Mouse (Mus musculus) lung, embryonic 15.5 days (tissue): ENCODE measurements around the gene Scrt2. TPM values are rescaled to one million over a fixed set of nuclear protein-coding genes. Genes with fewer than 3 reads are reported as not detected.
"Not testable (repeated sequence)": the region's sequence is repeated elsewhere in the genome, so short reads cannot be mapped to it uniquely, and the experiment has no call there.

Experiments
- ATAC-seq: fragments of 200-750 bp; cut with Nextera tagmentation; 2 replicates; pipeline ENCODE4 v1.8.0; 2017; ENCODE audit warnings: moderate number of reproducible peaks, borderline replicate concordance; ENCODE audit not compliant: low FRiP score, low TSS enrichment; ENCODE audit errors: extremely low read depth
- H3K27ac ChIP-seq: fragments of 300-500 bp; sonication (generic); 2 replicates; pipeline ENCODE4 v1.5.1; 2015; ENCODE audit warnings: moderate library complexity, mild to moderate bottlenecking, inconsistent platforms
- H3K27me3 ChIP-seq: fragments of 300-500 bp; sonication (generic); 2 replicates; pipeline ENCODE4 v1.6.1; 2015; ENCODE audit warnings: inconsistent platforms
- H3K36me3 ChIP-seq: fragments of 300-500 bp; sonication (generic); 2 replicates; pipeline ENCODE4 v1.6.1; 2015; ENCODE audit warnings: inconsistent platforms
- H3K4me1 ChIP-seq: fragments of 300-500 bp; sonication (generic); 2 replicates; pipeline ENCODE4 v1.6.1; 2015; ENCODE audit warnings: inconsistent platforms
- H3K4me2 ChIP-seq: fragments of 300-500 bp; sonication (generic); 2 replicates; pipeline ENCODE4 v1.6.1; 2015; ENCODE audit warnings: inconsistent platforms, mild to moderate bottlenecking, moderate library complexity
- H3K4me3 ChIP-seq: fragments of 300-500 bp; sonication (generic); 2 replicates; pipeline ENCODE4 v1.5.1; 2015; ENCODE audit warnings: mild to moderate bottlenecking, inconsistent platforms
- H3K9ac ChIP-seq: fragments of 300-500 bp; sonication (generic); 2 replicates; pipeline ENCODE4 v1.6.1; 2015; ENCODE audit warnings: inconsistent platforms
- H3K9me3 ChIP-seq: fragments of 300-500 bp; sonication (generic); 2 replicates; pipeline ENCODE4 v1.6.1; 2016; ENCODE audit warnings: inconsistent platforms
- WGBS: fragments of 180-500 bp; shearing (Covaris S2); methylation state at CpG from one replicate; pipeline ENCODE4 v1.1.7; 2015; 5-methylcytosine and 5-hydroxymethylcytosine counted together
- polyA plus RNA-seq: library from polyadenylated mRNA; unstranded; fragments of >200 nt; fragmentation: Nextera tagmentation; extraction: Ambion mirVana; gene quantifications from 2 replicates; pipeline ENCODE4 v1.2.1, GENCODE M21; 2015

The Scrt2 gene
- polyA plus RNA-seq, 1 experiment from 2014 or later = not detected

DNA sequence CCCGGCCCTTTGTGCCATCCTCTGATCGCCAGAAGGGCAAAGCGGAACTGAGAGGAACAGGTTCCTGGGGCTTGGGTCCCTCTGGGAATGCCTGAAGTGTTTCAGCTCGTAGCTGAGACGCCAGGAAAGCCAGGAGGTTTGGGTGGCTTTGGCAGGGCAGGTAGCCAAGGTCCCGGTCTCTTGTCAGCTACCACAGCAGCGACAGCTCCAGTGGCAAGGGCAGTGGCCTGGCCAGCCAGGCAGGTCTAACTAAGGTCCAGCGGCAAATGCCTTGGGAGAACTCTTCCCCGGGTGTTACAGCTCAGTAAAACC lies 24.1 kb upstream of the Scrt2 start:
- no peak overlapping the region for H3K4me2 ChIP-seq
- no peak overlapping the region for H3K4me3 ChIP-seq
- no peaks in the 10 kb centered on the region for H3K36me3 ChIP-seq
- H3K27me3 ChIP-seq = peaks cover 14% of the 10 kb centered on the region; the same call in 1 of the 2 replicates
- no peak for ATAC-seq
- no peaks in the 10 kb centered on the region for H3K4me1 ChIP-seq
- no peaks in the 10 kb centered on the region for H3K9me3 ChIP-seq
- 68% methylated on average over 9 of the region's 9 CpGs for WGBS
- H3K27ac ChIP-seq = no peak overlapping the region
- no peak overlapping the region for H3K9ac ChIP-seq

DNA sequence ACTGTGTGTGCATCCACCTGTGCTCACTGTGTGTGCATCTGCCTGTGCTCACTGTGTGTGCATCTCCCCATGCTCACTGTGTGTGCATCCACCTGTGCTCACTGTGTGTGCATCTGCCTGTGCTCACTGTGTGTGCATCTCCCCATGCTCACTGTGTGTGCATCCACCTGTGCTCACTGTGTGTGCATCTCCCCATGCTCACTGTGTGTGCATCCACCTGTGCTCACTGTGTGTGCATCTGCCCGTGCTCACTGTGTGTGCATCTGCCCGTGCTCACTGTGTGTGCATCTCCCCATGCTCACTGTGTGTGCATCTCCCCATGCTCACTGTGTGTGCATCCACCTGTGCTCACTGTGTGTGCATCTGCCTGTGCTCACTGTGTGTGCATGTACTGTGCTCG lies 18.5 kb upstream of the Scrt2 start:
- H3K4me1 ChIP-seq, H3K9ac ChIP-seq, H3K4me2 ChIP-seq, ATAC-seq, H3K36me3 ChIP-seq, H3K27me3 ChIP-seq, H3K27ac ChIP-seq, H3K9me3 ChIP-seq, H3K4me3 ChIP-seq: not testable (repeated sequence)
- 78% methylated on average over 3 of the region's 3 CpGs for WGBS

DNA sequence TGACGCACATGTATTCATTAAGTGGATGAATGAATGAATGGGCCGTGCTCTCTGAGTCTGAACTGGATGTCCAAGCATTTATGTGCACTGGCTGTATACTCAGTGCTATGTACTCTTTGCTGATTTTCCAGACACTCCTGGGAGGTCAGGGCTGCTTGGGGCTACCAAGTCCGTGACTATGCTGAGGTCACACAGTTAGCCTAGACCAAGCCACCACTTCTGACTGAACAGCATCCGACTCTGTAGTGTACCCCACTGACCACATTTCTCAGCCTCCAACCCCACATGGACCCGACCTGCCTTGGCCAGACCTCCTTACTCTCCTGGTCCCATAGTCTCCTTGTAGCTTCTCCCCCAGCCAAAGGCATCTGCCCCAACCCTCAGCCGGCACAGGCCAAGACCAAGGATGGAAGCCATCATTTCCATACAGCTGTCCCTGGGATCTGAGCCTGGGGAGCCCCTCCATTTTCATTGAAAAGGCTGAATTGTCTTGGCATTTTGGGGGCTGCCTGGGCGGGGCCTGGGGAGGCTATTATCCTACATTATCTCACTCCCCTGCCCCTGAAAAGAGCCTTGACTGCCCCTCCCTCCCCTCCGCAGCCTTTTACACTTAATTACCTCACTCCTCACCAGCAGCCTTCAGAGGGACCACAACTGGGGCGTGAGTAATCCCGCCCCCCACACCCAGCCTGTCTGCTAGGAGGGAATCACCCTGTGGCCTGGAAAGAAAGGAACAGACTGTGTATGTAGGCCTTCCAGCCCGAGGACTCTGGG lies 12.5 kb upstream of the Scrt2 start:
- Histone ChIP-seq H3K9ac (no peak overlapping the region), H3K27me3 (no peaks in the 10 kb centered on the region), H3K4me3 (no peak overlapping the region), H3K27ac (no peak overlapping the region), H3K9me3 (no peaks in the 10 kb centered on the region), H3K36me3 (no peaks in the 10 kb centered on the region), H3K4me2 (no peak overlapping the region), H3K4me1 (no peaks in the 10 kb centered on the region)
- no peak for ATAC-seq
- WGBS = 53% methylated on average over 11 of the region's 11 CpGs

DNA sequence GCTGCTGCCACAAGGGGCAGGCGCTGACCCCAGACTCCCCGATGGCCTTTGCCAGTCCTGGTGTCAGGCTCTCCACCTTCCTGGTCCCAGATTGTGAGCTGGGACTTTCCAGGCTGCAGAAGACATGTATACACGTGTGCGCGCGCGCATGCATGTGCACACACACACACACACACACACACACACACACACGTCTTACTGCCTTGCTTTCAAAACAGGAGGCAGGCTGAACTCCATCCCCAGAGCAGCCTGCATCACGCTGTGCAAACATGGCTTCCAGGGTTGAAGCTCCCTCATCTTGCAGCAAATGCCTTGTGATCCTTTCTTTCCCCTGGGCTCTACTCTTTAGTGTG lies 11.9 kb upstream of the Scrt2 start:
- H3K27me3 ChIP-seq = peaks cover 1% of the 10 kb centered on the region; the same call in 1 of the 2 replicates
- no peak for ATAC-seq

DNA sequence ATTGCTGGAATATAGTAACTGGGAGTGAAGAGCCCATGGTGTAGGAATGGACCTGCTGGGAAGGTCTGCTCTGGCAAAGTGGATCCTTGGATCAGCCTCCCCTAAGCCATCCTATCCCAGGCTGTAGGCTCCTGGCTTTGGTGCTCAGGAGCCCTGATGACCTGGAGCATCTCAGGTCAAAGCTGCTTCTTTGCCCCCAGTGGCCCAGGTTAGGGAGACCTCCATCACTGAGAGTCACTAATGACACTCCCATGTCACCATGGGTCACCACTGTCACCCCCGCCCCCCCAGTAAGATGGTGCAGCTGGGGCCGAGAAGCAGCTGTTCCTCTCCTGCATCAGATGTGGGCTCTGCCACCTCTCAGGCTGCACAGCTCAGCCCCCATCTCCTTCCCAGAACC lies 11.4 kb upstream of the Scrt2 start:
- peaks cover 6% of the 10 kb centered on the region; the same call in 1 of the 2 replicates for H3K27me3 ChIP-seq
- 71% methylated on average over 2 of the region's 2 CpGs for WGBS
- no peaks in the 10 kb centered on the region for H3K9me3 ChIP-seq
- no peak overlapping the region for H3K27ac ChIP-seq
- H3K4me3 ChIP-seq = no peak overlapping the region
- no peaks in the 10 kb centered on the region for H3K4me1 ChIP-seq
- H3K36me3 ChIP-seq = no peaks in the 10 kb centered on the region
- no peak overlapping the region for H3K4me2 ChIP-seq
- no peak for ATAC-seq
- H3K9ac ChIP-seq = no peak overlapping the region

More for the DNA sequence above, 11.9 kb upstream of the Scrt2 start:
- Histone ChIP-seq H3K4me1 (no peaks in the 10 kb centered on the region), H3K9ac (no peak overlapping the region), H3K27ac (no peak overlapping the region), H3K4me2 (no peak overlapping the region), H3K4me3 (no peak overlapping the region), H3K36me3 (no peaks in the 10 kb centered on the region), H3K9me3 (no peaks in the 10 kb centered on the region)
- 66% methylated on average over 9 of the region's 9 CpGs for WGBS

DNA sequence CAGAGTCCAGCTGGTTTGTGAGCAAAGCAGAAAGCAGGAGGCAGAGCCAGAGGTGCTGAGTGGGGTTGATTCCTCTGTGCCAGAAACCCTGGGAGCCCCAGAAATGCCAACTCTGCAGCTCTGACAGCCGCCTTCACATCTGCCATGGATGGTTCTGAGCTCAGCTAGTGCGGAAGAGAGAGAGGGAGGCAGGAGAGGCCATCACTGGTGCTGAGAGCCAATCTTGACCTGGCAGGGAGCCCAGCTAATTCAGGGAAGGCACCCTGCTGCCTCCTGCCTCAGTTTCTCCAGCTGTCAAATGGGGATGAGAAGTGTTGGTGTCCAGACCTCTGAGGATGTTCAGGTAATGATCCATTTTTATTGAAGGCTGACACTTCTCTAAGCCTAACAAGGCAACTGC lies 6.8 kb upstream of the Scrt2 start:
- WGBS = 79% methylated on average over 2 of the region's 2 CpGs
- ATAC-seq = no peak
- H3K4me3 ChIP-seq = no peak overlapping the region

DNA sequence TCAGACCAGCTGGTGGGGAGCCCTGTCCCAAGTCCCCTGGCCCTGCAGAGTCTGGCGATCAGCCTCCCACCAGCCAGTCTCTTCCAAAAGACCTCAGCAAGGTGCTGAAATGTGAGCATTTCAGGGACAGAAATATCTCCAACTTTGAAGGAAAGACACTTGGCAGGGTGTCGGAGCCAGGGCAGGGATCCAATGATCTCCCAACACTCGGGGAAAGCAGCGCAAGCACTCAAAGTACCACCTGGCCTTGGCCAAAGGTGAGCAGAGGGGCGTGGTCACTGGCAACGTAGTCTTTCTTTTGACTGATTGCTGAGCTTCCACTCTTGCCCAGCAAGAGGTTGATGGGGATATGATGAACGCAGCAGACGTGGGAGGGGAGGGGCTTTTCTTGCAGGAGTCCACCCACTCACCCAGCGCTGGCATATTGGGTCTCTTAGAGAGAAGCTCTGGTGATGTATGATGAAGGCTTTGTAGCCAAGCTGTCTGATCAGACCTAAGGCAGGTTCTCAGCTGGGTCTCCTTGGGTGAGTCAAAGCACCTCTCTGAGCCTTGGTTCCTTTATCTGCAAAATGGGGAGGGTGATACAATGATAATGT lies 5.9 kb upstream of the Scrt2 start:
- H3K4me1 ChIP-seq = no peaks in the 10 kb centered on the region
- 30% methylated on average over 9 of the region's 9 CpGs for WGBS
- ATAC-seq = no peak
- H3K4me3 ChIP-seq = no peak overlapping the region
- no peak overlapping the region for H3K27ac ChIP-seq
- H3K36me3 ChIP-seq = no peaks in the 10 kb centered on the region
- no peaks in the 10 kb centered on the region for H3K9me3 ChIP-seq
- no peak overlapping the region for H3K9ac ChIP-seq
- no peak overlapping the region for H3K4me2 ChIP-seq
- peaks cover 40% of the 10 kb centered on the region for H3K27me3 ChIP-seq

More for the DNA sequence above, 6.8 kb upstream of the Scrt2 start:
- Histone ChIP-seq H3K27me3 (peaks cover 31% of the 10 kb centered on the region), H3K27ac (no peak overlapping the region), H3K9ac (no peak overlapping the region), H3K36me3 (no peaks in the 10 kb centered on the region), H3K4me1 (no peaks in the 10 kb centered on the region), H3K4me2 (no peak overlapping the region), H3K9me3 (no peaks in the 10 kb centered on the region)

DNA sequence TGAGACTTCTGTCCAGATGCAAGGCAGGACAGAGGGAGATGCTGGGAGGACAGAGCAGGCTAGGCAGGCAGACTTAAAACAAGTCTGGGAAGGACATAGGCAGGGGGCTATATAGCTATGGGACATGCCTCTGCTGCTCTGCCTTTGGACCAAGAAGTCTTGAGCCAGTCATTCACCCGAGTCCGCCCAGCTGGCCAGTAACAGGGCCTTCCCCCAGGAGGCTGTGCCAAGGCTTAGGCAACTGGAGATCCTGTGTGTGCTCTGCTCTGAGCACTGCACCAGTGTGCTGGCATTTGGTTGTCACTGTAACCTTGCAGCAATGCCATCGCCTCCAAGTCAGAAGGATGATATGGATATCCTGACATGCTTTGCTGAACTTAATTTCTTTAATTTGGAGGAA lies 4.0 kb upstream of the Scrt2 start:
- Histone ChIP-seq H3K4me1 (peaks cover 4% of the 10 kb centered on the region), H3K9ac (no peak overlapping the region), H3K4me3 (no peak overlapping the region), H3K27me3 (peaks cover 58% of the 10 kb centered on the region), H3K27ac (no peak overlapping the region), H3K4me2 (no peak overlapping the region), H3K9me3 (no peaks in the 10 kb centered on the region), H3K36me3 (no peaks in the 10 kb centered on the region)
- WGBS = 66% methylated on average over 3 of the region's 3 CpGs
- no peak for ATAC-seq

DNA sequence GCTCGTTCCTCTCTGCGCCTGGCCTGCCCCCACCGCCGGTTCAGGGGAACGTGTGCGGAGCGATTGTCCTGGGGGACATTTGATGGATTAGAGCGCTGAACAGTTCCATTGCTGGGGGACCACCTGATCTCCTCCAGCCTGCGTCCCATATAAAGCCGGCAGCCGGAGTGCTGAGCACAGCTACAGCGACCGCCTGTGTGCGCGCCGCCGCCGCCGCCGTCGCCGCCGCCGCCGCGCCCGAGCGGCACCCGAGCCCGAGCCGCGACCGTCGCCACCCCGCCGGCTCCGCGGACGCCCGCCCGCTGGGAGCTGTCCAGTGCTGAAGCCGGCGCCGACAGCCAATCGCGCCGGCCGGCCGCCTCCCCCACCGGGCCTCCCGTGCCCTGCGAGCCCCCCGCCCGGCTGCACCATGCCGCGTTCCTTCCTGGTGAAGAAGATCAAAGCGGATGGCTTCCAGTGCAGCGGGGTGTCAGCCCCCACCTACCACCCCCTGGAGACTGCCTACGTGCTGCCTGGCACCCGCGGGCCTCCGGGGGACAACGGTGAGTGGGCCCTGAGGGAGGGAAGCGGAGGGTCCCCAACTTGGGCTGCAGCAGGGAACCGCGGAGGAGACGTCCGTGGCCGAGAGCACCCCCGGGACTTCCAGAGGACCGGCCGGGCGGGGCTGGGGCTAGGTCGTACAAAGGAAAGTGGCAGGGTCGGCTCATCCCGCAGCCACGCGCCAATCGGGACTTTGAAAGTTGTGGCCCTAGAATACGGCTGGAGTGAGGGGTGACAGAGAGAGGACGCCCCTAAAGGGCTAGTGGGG lies 516 bp downstream of the Scrt2 start:
- Histone ChIP-seq H3K4me2 (peak overlapping the region; percentile 58), H3K4me1 (peaks cover 4% of the 10 kb centered on the region), H3K27me3 (peaks cover 82% of the 10 kb centered on the region), H3K9me3 (no peaks in the 10 kb centered on the region), H3K4me3 (peak overlapping the region; percentile 26), H3K9ac (no peak overlapping the region), H3K36me3 (no peaks in the 10 kb centered on the region), H3K27ac (no peak overlapping the region)
- peak; percentile 77 for ATAC-seq
- WGBS = under 1% methylated on average over 73 of the region's 81 CpGs

DNA sequence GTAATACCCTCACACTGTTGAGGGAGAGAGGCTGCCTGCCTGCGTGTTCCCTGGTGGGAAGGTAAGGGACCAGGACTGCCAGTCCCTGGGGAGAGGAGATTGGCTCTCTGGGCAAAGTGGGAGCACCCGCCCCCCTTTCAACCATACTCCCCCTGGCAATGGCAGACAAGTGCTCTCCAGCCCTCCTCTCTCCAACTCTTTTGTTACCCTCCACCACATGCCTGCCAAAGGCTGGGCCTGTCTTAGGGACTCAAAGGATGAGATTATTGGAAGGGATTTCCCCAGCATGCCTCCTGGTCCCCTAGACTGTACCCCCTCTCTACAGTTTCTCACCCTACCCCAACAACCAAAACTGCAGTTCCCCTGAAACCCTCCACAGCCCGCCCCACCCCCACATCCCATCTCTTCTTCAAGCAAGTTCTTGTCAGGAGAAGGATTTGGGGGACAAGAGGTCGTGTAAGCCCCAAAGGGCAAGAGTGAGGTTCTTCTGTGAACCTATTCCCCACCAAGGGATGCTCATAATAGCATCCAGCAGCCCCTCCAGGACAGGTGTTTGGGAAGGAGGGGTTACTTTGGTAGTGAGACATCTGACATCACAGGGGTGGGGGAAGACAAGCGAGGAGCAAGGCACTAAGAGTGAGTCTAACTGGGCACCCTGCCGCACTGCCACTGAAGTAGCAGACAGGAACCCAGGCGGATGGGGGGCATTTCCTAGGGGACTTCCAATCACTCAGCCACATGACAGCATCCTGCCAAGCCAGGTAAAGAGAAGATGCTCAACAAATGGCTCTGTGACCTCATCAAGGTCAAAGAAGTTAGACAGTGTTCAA lies 1.3 kb downstream of the Scrt2 start:
- Histone ChIP-seq H3K27me3 (peaks cover 74% of the 10 kb centered on the region), H3K9ac (no peak overlapping the region), H3K9me3 (no peaks in the 10 kb centered on the region), H3K4me2 (no peak overlapping the region), H3K36me3 (no peaks in the 10 kb centered on the region), H3K4me3 (no peak overlapping the region), H3K4me1 (peaks cover 4% of the 10 kb centered on the region), H3K27ac (no peak overlapping the region)
- WGBS = 18% methylated on average over 7 of the region's 7 CpGs
- ATAC-seq = no peak

DNA sequence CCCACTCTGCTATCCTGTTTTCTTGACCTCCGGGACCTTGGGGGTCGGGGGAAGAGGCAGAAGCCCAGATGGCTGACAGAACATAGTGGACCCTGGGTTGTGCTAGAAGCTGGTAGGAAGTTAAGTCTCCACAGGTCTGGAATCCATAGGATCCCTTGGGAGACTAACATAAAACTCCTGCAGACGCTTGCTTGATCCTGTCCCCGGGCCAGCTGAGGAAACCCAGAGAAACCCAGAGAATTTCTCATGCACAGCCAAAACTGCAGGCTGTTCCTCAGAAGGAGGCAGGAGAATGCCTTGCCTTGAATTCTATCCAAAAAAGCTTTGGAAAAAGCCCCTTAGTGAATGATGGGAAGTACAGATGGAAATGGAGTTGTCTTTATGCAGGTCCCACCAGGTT lies 2.1 kb downstream of the Scrt2 start:
- Histone ChIP-seq H3K4me3 (no peak overlapping the region), H3K4me2 (no peak overlapping the region), H3K4me1 (peaks cover 4% of the 10 kb centered on the region), H3K27ac (no peak overlapping the region), H3K27me3 (peaks cover 69% of the 10 kb centered on the region), H3K9me3 (no peaks in the 10 kb centered on the region), H3K9ac (no peak overlapping the region), H3K36me3 (no peaks in the 10 kb centered on the region)
- 59% methylated on average over 4 of the region's 4 CpGs for WGBS
- ATAC-seq = no peak
